Mouse (Mus musculus): ENCODE data around the gene Lyg2.

Gene Lyg2

GRCm38 (mm10) chr1:37916393-37916792 is at the start of gene Lyg2:
Lyg2 (minus strand) TSS chr1:37916493.
- no peak for DNase-seq (ENCODE audit: low read depth)

DNA sequence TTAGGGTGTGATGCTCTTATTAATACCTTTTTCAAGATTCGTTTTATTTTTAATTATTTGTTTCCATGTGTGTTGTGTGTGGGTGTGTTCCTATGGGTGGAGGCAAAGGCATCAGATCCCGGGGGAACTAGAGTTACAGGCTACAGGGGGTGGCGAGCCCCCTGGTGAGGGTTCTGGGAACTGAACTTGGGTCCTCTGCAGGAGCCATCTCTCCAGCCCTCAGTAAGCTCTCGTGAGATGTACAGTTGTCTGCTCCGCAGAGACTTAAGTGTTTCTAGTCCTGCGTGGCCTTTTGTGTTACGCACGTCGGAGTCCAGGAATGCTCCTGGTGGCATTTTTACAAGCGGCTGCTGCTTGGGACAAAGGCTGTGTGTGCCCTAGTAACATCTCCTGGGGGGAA is 49.3 kb upstream of the Lyg2 start:
- DNase-seq (ENCODE audit: low read depth) = no peak

- no peak for DNase-seq (ENCODE audit: low read depth)
Observed at GRCm38 (mm10) chr1:37959486-37959885, 43.2 kb upstream of the Lyg2 start.

- no peak for DNase-seq (ENCODE audit: low read depth)
Observed at GRCm38 (mm10) chr1:37958516-37958915, 42.2 kb upstream of the Lyg2 start.

DNA sequence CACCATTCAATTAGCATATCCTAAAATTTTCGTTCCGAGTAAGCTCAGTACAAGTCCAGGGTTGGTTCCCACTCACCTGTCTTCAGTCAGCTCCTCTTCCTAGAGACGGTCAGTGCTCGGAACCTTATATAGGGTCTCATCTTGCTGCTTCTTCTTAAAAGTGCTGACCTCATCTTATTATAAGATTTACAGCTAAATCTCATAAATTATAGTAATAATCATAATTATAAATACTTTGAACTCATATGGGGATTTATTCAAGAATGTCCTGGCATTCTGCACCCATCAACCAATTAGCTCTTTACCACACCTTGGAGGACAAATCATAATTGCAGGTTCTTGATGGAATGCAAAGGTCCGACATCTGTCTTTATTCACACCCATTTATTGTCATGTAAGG is 41.4 kb upstream of the Lyg2 start, which contains the start of gene Lyg1:
Gene Lyg1, minus strand, starts transcription at position 101 of the 400 bp plus-strand sequence.
- no peak for DNase-seq (ENCODE audit: low read depth)

DNA sequence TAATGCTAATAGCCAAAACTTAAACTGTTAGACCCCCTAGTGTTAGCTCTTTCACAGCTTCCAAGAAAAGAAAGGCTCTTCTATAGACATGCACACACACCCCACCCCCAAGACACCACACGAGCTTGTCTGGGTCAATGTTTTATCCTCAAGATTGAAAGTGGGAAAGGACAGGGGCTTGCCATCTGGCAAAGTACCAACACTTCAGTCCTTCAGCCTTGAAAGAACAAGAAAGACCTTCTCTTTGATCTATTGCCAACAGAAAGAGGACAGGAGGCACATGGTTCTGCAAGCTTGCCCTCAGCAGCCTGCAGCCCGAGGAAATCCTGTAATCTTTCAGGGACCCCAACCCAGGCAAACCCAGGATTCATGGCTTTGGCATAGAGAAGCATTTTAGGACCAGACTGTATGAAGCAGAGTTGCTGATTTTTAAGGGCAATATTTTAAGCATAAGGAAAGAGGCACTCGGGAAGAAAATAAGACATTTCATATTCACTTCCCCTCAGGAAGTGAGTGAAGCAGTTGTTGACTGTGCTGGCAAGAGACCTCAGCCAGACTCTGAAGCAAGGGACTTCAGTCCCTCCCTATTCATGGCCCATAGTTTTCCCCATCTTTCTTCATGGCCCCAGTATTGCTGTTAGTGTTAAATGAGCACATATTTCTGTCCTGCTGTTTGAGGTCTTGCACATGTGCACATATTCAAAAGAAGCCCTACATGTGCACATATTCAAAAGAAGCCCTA is 40.6 kb upstream of the Lyg2 start:
- DNase-seq (ENCODE audit: low read depth) = peak; percentile 15

- DNase-seq (ENCODE audit: low read depth) = no peak
Observed at GRCm38 (mm10) chr1:37955251-37955650, 39.0 kb upstream of the Lyg2 start.

GRCm38 (mm10) chr1:37954786-37955185 is 38.5 kb upstream of the Lyg2 start:
- DNase-seq (ENCODE audit: low read depth) = no peak

- no peak for DNase-seq (ENCODE audit: low read depth)
Observed at GRCm38 (mm10) chr1:37948906-37949305, 32.6 kb upstream of the Lyg2 start.

DNA sequence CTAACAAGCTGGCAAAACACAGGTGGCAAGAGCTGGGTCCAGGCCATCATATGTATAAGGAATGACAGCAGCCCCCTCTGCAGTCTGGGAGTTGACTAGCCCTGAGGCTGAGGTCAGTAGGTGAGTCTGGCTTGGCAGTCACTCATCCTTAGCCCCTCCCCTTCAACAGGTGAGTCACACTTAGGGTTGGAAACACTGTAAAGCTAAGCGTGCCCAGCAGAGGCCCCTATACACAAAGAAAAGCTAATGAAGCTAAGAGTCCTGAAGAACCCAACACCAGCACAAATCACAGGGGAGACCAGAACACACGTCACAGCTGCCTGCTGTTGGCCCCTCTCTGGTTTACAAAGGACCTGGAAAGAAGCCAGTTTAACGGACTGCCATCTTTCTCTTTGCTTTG is 15.5 kb upstream of the Lyg2 start:
- peak; percentile 68 for DNase-seq (ENCODE audit: low read depth)

DNA sequence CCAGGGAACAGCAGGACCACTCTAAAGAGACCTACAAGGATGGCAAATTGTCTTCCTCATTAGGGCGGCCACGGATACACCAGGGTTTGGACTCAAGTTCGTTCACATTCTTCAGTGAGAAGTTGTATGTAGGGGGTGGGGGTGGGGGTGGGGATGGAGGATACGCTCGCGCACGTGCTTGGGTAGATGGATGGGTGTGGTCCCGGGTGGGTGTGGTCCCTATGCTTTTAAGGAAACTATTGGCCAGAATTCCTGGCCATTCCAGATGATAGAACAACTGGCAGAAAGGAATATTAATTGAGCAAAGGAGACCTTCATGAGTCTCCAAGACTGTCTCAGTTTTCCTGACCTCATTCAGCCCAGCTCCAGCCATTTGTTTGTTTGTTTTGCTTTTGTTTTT is 9.7 kb upstream of the Lyg2 start:
- no peak for DNase-seq (ENCODE audit: low read depth)

DNA sequence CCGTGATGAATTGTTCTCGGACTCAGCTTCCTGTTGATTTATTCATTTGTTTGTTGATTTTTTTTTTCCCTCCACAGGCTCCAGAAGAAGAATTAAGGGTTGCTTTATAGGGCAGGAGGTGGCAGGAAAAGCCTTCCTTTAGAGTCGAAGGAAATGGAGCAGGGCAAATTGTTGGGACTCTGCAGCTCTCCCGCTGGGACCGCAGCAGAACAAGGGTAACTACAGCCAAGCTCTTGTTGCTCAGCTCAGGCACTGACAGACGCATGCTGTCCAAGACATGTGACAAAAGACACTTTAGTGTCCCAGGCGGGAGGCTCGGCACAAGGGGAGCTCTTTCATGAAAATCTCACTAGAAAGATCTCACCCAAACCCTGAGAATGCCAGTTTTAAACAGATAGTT is 6.2 kb upstream of the Lyg2 start:
- DNase-seq (ENCODE audit: low read depth) = no peak

GRCm38 (mm10) chr1:37918096-37918495 is 1.8 kb upstream of the Lyg2 start:
- DNase-seq (ENCODE audit: low read depth) = no peak

DNA sequence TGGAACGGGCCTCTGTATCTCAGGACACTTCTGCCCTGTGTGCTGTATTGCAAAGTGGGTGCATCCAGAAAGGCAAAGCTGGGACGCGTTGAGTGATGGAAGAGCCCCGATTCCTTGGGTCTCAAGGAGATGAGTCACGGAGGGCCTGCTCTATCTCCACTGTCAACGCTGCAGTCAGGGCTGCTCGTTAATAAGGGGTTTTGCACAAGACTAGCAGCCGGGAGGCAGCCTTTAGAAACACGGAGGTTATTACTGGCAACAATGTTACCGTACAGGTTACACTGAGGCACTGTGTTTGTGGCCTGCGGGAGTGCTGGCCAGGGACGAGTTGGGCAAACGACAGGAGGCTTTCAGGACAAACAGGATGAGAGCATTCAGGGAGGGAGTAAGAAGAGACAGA is 1.4 kb upstream of the Lyg2 start:
- DNase-seq (ENCODE audit: low read depth) = no peak

DNA sequence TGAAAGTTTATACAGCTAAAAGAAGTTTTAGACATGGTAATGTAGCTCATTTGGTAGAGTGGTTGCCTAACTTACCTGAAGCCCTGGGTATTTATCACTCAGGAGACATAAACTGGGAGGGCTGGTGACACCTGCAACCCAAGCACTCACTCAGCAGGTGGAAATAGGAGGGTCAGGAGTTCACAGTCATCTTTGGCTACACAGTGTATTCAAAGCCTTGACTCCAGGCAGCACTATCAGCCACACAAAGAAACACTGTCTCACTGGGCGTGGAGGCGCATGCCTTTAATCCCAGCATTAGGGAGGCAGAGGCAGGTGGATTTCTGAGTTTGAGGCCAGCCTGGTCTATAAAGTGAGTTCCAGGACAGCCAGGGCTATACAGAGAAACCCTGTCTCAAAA is 3.5 kb downstream of the Lyg2 start:
- no peak for DNase-seq (ENCODE audit: low read depth)

- DNase-seq (ENCODE audit: low read depth) = peak; percentile 77
Observed at GRCm38 (mm10) chr1:37903178-37903577, 13.1 kb downstream of the Lyg2 start.

DNA sequence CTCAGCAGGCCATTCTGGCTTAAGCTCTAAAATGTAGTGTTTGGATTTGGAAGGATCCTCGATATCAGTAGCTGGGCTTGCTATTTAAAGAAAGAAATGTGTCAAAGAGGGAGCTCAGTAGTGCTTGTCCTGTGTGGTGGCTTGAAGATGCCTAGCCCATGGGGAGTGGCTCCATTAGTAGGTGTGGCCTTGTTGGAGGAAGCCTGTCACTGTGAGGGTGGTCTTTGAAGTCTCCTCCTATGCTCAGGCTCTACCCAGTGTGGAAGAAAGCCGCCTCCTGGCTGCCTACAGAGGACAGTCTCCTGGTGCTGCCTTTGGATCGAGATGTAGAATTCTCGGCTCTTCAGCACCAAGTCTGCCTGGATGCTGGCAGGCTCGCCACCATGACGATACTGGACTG is 16.0 kb downstream of the Lyg2 start:
- no peak for DNase-seq (ENCODE audit: low read depth)

- no peak for DNase-seq (ENCODE audit: low read depth)
Observed at GRCm38 (mm10) chr1:37899816-37900215, 16.5 kb downstream of the Lyg2 start.

GRCm38 (mm10) chr1:37894606-37895005 is 21.7 kb downstream of the Lyg2 start:
- DNase-seq (ENCODE audit: low read depth) = no peak

GRCm38 (mm10) chr1:37891400-37891799 is 24.9 kb downstream of the Lyg2 start:
- peak; percentile 74 for DNase-seq (ENCODE audit: low read depth)

DNA sequence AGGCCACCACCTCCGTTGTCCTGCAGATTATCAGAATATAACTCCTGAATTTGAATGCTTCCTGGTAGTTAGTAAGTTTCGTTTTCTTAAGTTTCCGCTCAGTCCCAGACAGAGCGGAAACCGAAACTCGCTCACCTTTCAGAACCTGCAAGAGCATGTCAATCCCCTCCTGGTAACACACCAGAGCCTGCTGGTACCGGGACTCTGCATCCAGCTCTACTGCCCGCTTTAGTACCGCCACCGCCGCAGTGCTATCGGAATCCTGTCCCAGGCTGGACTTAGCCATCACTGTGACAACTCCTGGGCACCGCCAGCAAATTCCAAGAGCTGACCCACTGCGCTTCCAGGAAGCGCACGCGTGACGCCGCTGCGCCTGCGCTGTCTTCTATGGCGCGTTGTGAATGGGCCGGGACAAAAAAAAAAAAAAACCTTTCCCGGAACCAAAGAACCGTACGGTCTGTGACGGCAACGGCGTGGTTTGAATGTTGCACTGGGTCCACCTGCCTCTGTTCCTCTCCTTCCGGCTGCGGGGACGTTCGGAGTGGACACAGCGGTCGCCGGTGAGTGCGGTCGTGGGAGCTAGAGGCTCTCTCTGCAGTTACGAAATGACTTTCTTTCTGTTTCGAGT is 26.2 kb downstream of the Lyg2 start, which contains the start of the genes Mitd1 and Mrpl30:
Gene Mitd1, minus strand, starts transcription at position 387 of the 628 bp plus-strand sequence.
Gene Mrpl30, plus strand, starts transcription at position 453 of the 628 bp plus-strand sequence.
- DNase-seq (ENCODE audit: low read depth) = peak; percentile 92

GRCm38 (mm10) chr1:37889206-37889605 is 27.1 kb downstream of the Lyg2 start:
- DNase-seq (ENCODE audit: low read depth) = peak; percentile 45

DNA sequence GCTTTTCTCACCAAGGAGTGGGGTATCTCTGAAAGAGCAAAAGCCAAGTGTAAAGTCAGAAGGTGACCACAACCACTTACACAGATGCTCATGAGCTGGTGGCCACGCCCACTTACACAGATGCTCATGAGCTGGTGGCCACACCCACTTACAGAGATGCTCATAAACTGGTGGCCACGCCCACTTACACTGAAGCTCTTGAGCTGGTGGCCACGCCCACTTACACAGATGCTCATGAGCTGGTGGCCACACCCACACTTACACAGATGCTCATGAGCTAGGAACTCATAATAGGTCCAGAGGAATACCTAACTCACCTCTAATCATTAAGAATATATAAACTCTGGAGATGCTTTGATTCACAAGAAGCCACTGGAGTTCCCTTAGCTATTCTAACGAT is 31.8 kb downstream of the Lyg2 start:
- DNase-seq (ENCODE audit: low read depth) = peak; percentile 68

GRCm38 (mm10) chr1:37883411-37883810 is 32.9 kb downstream of the Lyg2 start:
- DNase-seq (ENCODE audit: low read depth) = no peak

Measured in 416B (cell line).